Mouse (Mus musculus): Measurements from ENCODE around the gene Rpl27. TPM values are rescaled to one million over a fixed set of nuclear protein-coding genes. Genes with fewer than 3 reads are reported as not detected.

The Rpl27 gene
- polyA plus RNA-seq, 1 experiment: 2,812 TPM

DNA sequence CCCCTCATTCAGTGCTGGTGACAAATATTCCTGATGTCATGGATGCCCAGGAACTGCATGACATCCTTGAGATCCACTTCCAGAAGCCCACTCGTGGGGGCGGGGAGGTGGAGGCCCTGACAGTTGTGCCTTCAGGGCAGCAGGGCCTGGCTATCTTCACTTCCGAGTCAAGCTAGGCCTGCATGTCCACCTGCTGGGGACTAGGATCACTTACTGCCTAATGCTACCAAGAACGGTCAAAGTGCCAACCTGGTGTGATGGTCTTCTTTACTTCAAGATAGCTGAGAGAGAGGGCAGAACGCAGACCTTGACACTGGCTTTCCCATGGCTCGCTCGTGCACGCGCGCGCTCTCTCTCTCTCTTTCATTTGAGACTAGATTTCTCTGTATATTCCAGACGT, 16.1 kb downstream of the Rpl27 start:
- H3K79me3 ChIP-seq (ENCODE audit: low read depth): peaks cover 2% of the 10 kb centered on the region
- no peak for TF ChIP-seq USF1 (IDR thresholded peaks at IDR 0.05; ENCODE audit: low read depth)
- no peak for TF ChIP-seq CTCF (IDR thresholded peaks at IDR 0.05; ENCODE audit: control insufficient read depth, insufficient read depth, insufficient read length)
- no peak for TF ChIP-seq MAX (IDR thresholded peaks at IDR 0.05)
- TF ChIP-seq CEBPB (IDR thresholded peaks at IDR 0.05; ENCODE audit: low read depth): no peak
- no peak for TF ChIP-seq MYOD1 (IDR thresholded peaks at IDR 0.05; ENCODE audit: control insufficient read depth, insufficient read length, low read depth)
- no peak for TF ChIP-seq MYOG (IDR thresholded peaks at IDR 0.05; ENCODE audit: control insufficient read depth, extremely low read depth, insufficient read length)
- no peak for TF ChIP-seq FOSL1 (IDR thresholded peaks at IDR 0.05; ENCODE audit: insufficient read depth, low read length, poor library complexity, severe bottlenecking)
- no peak overlapping the region for H3ac ChIP-seq (ENCODE audit: control insufficient read depth, insufficient read length, low read depth)
- no peaks in the 10 kb centered on the region for H3K27me3 ChIP-seq (ENCODE audit: control insufficient read depth, insufficient read depth, insufficient read length)
- peaks cover 26% of the 10 kb centered on the region for H3K79me2 ChIP-seq (ENCODE audit: control insufficient read depth, insufficient read depth)
- no peak overlapping the region for H3K4me3 ChIP-seq (ENCODE audit: insufficient read depth, poor library complexity, severe bottlenecking)
- peaks cover 62% of the 10 kb centered on the region for H3K36me3 ChIP-seq (ENCODE audit: control insufficient read depth, insufficient read depth)

GRCm38 (mm10) chr11:101459716-101460115, 17.6 kb downstream of the Rpl27 start:
- Histone ChIP-seq H3K79me2 (ENCODE audit: control insufficient read depth, insufficient read depth) (peaks cover 34% of the 10 kb centered on the region), H3ac (ENCODE audit: control insufficient read depth, insufficient read length, low read depth) (no peak overlapping the region), H3K4me3 (ENCODE audit: insufficient read depth, poor library complexity, severe bottlenecking) (no peak overlapping the region), H3K27me3 (ENCODE audit: control insufficient read depth, insufficient read depth, insufficient read length) (no peaks in the 10 kb centered on the region), H3K36me3 (ENCODE audit: control insufficient read depth, insufficient read depth) (peaks cover 59% of the 10 kb centered on the region), H3K79me3 (ENCODE audit: low read depth) (peaks cover 6% of the 10 kb centered on the region)
- TF ChIP-seq USF1 (IDR thresholded peaks at IDR 0.05; ENCODE audit: low read depth): no peak
- TF ChIP-seq FOSL1 (IDR thresholded peaks at IDR 0.05; ENCODE audit: insufficient read depth, low read length, poor library complexity, severe bottlenecking): no peak
- TF ChIP-seq CEBPB (IDR thresholded peaks at IDR 0.05; ENCODE audit: low read depth): no peak
- no peak for TF ChIP-seq CTCF (IDR thresholded peaks at IDR 0.05; ENCODE audit: control insufficient read depth, insufficient read depth, insufficient read length)
- TF ChIP-seq MYOG (IDR thresholded peaks at IDR 0.05; ENCODE audit: control insufficient read depth, extremely low read depth, insufficient read length): no peak
- no peak for TF ChIP-seq MAX (IDR thresholded peaks at IDR 0.05)
- TF ChIP-seq MYOD1 (IDR thresholded peaks at IDR 0.05; ENCODE audit: control insufficient read depth, insufficient read length, low read depth): no peak

- H3K27me3 ChIP-seq (ENCODE audit: control insufficient read depth, insufficient read depth, insufficient read length): no peaks in the 10 kb centered on the region
- peaks cover 59% of the 10 kb centered on the region for H3K36me3 ChIP-seq (ENCODE audit: control insufficient read depth, insufficient read depth)
- peaks cover 6% of the 10 kb centered on the region for H3K79me3 ChIP-seq (ENCODE audit: low read depth)
- H3ac ChIP-seq (ENCODE audit: control insufficient read depth, insufficient read length, low read depth): no peak overlapping the region
- no peak overlapping the region for H3K4me3 ChIP-seq (ENCODE audit: insufficient read depth, poor library complexity, severe bottlenecking)
- H3K79me2 ChIP-seq (ENCODE audit: control insufficient read depth, insufficient read depth): peaks cover 35% of the 10 kb centered on the region
- TF ChIP-seq MYOG (IDR thresholded peaks at IDR 0.05; ENCODE audit: control insufficient read depth, extremely low read depth, insufficient read length) (no peak), USF1 (IDR thresholded peaks at IDR 0.05; ENCODE audit: low read depth) (no peak), FOSL1 (IDR thresholded peaks at IDR 0.05; ENCODE audit: insufficient read depth, low read length, poor library complexity, severe bottlenecking) (no peak), MYOD1 (IDR thresholded peaks at IDR 0.05; ENCODE audit: control insufficient read depth, insufficient read length, low read depth) (no peak), CEBPB (IDR thresholded peaks at IDR 0.05; ENCODE audit: low read depth) (no peak), MAX (IDR thresholded peaks at IDR 0.05) (no peak), CTCF (IDR thresholded peaks at IDR 0.05; ENCODE audit: control insufficient read depth, insufficient read depth, insufficient read length) (no peak)
These were observed 18.2 kb downstream of the Rpl27 start for GRCm38 (mm10) chr11:101460321-101460720.

GRCm38 (mm10) chr11:101462141-101462540, 20.0 kb downstream of the Rpl27 start:
- TF ChIP-seq FOSL1 (IDR thresholded peaks at IDR 0.05; ENCODE audit: insufficient read depth, low read length, poor library complexity, severe bottlenecking) (no peak), MYOG (IDR thresholded peaks at IDR 0.05; ENCODE audit: control insufficient read depth, extremely low read depth, insufficient read length) (no peak), MYOD1 (IDR thresholded peaks at IDR 0.05; ENCODE audit: control insufficient read depth, insufficient read length, low read depth) (no peak), CTCF (IDR thresholded peaks at IDR 0.05; ENCODE audit: control insufficient read depth, insufficient read depth, insufficient read length) (no peak), CEBPB (IDR thresholded peaks at IDR 0.05; ENCODE audit: low read depth) (no peak), USF1 (IDR thresholded peaks at IDR 0.05; ENCODE audit: low read depth) (no peak), MAX (IDR thresholded peaks at IDR 0.05) (no peak)
- peaks cover 32% of the 10 kb centered on the region for H3K79me2 ChIP-seq (ENCODE audit: control insufficient read depth, insufficient read depth)

GRCm38 (mm10) chr11:101462583-101463440, 20.7 kb downstream of the Rpl27 start:
- H3ac ChIP-seq (ENCODE audit: control insufficient read depth, insufficient read length, low read depth): no peak overlapping the region
- peaks cover 47% of the 10 kb centered on the region for H3K36me3 ChIP-seq (ENCODE audit: control insufficient read depth, insufficient read depth)
- no peak overlapping the region for H3K4me3 ChIP-seq (ENCODE audit: insufficient read depth, poor library complexity, severe bottlenecking)
- no peaks in the 10 kb centered on the region for H3K27me3 ChIP-seq (ENCODE audit: control insufficient read depth, insufficient read depth, insufficient read length)
- no peak for TF ChIP-seq MYOG (IDR thresholded peaks at IDR 0.05; ENCODE audit: control insufficient read depth, extremely low read depth, insufficient read length)
- no peak for TF ChIP-seq MAX (IDR thresholded peaks at IDR 0.05)
- no peak for TF ChIP-seq USF1 (IDR thresholded peaks at IDR 0.05; ENCODE audit: low read depth)
- TF ChIP-seq CTCF (IDR thresholded peaks at IDR 0.05; ENCODE audit: control insufficient read depth, insufficient read depth, insufficient read length): no peak
- TF ChIP-seq MYOD1 (IDR thresholded peaks at IDR 0.05; ENCODE audit: control insufficient read depth, insufficient read length, low read depth): no peak
- no peak for TF ChIP-seq CEBPB (IDR thresholded peaks at IDR 0.05; ENCODE audit: low read depth)
- TF ChIP-seq FOSL1 (IDR thresholded peaks at IDR 0.05; ENCODE audit: insufficient read depth, low read length, poor library complexity, severe bottlenecking): no peak
- H3K79me3 ChIP-seq (ENCODE audit: low read depth): peaks cover 6% of the 10 kb centered on the region
- H3K79me2 ChIP-seq (ENCODE audit: control insufficient read depth, insufficient read depth): peaks cover 32% of the 10 kb centered on the region

More at GRCm38 (mm10) chr11:101462141-101462540, 20.0 kb downstream of the Rpl27 start:
- no peaks in the 10 kb centered on the region for H3K27me3 ChIP-seq (ENCODE audit: control insufficient read depth, insufficient read depth, insufficient read length)
- no peak overlapping the region for H3K4me3 ChIP-seq (ENCODE audit: insufficient read depth, poor library complexity, severe bottlenecking)
- peaks cover 54% of the 10 kb centered on the region for H3K36me3 ChIP-seq (ENCODE audit: control insufficient read depth, insufficient read depth)
- H3K79me3 ChIP-seq (ENCODE audit: low read depth): peaks cover 6% of the 10 kb centered on the region
- no peak overlapping the region for H3ac ChIP-seq (ENCODE audit: control insufficient read depth, insufficient read length, low read depth)

Measured in C2C12 (cell line).